Mouse (Mus musculus) liver, embryonic 13.5 days (tissue): Measurements from ENCODE around the gene Tmc4. TPM values are rescaled to one million over a fixed set of nuclear protein-coding genes. Genes with fewer than 3 reads are reported as not detected.

ENCODE experiments used
- ATAC-seq: fragments of 200-750 bp; cut with Nextera tagmentation; 2 replicates; pipeline ENCODE4 v1.8.0; 2017; ENCODE audit warnings: low read depth, mild to moderate bottlenecking, moderate number of reproducible peaks, moderate library complexity
- DNase-seq: peaks from one replicate; pipeline ENCODE4 v3.0.0; 2022
- H3K27ac ChIP-seq: fragments of 300-500 bp; sonication (generic); 2 replicates; pipeline ENCODE4 v1.5.1; 2015; ENCODE audit warnings: moderate library complexity, mild to moderate bottlenecking, inconsistent platforms
- H3K27me3 ChIP-seq: fragments of 300-500 bp; sonication (generic); 2 replicates; pipeline ENCODE4 v1.6.1; 2015; ENCODE audit warnings: mild to moderate bottlenecking, inconsistent platforms
- H3K36me3 ChIP-seq: fragments of 300-500 bp; sonication (generic); 2 replicates; pipeline ENCODE4 v1.6.1; 2015; ENCODE audit warnings: mild to moderate bottlenecking, inconsistent platforms
- H3K4me1 ChIP-seq: fragments of 300-500 bp; sonication (generic); replicated peaks from 2 replicates; pipeline ENCODE4 v1.6.1; 2015; ENCODE audit warnings: inconsistent platforms
- H3K4me2 ChIP-seq: fragments of 300-500 bp; sonication (generic); 2 replicates; pipeline ENCODE4 v1.6.1; 2015; ENCODE audit warnings: inconsistent platforms, mild to moderate bottlenecking, moderate library complexity
- H3K4me3 ChIP-seq: fragments of 300-500 bp; sonication (generic); replicated peaks from 2 replicates; pipeline ENCODE4 v1.5.1; 2015; ENCODE audit warnings: mild to moderate bottlenecking, inconsistent platforms
- H3K9ac ChIP-seq: fragments of 300-500 bp; sonication (generic); 2 replicates; pipeline ENCODE4 v1.6.1; 2015; ENCODE audit warnings: mild to moderate bottlenecking, inconsistent platforms
- H3K9me3 ChIP-seq: fragments of 300-500 bp; sonication (generic); replicated peaks from 2 replicates; pipeline ENCODE4 v1.6.1; 2016; ENCODE audit warnings: inconsistent platforms
- WGBS: fragments of 180-500 bp; shearing (Covaris S2); methylation state at CpG from one replicate; pipeline ENCODE4 v1.1.7; 2015; ENCODE audit not compliant: insufficient replicate concordance; 5-methylcytosine and 5-hydroxymethylcytosine counted together
- polyA plus RNA-seq: library from polyadenylated mRNA; unstranded; fragments of >200 nt; fragmentation: Nextera tagmentation; extraction: Ambion mirVana; gene quantifications from 2 replicates; pipeline ENCODE4 v1.2.1, GENCODE M21; 2015

Tmc4 gene
- polyA plus RNA-seq, 1 experiment from 2014 or later, result 7.8 TPM

DNA sequence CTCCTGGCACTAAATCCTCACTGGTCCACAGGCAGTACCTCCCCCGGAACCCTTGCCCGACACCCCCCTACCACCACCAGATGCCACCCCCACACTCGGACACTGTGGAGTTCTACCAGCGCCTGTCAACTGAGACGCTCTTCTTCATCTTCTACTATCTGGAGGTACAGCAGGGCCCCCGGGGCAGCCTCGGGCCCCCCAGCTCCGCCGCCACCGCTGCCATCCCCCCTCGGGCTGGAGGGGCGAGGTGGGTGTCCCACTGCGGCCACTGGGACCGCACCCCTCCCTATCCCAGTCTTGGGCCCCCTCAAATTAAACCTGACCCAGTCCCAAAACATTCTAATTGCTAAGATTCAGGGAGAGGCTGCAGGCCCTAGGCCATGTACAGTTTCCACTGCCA lies 18.8 kb downstream of the Tmc4 start:
- Histone ChIP-seq H3K4me3 (no peak overlapping the region), H3K4me1 (peaks cover 11% of the 10 kb centered on the region), H3K9ac (no peak overlapping the region), H3K27me3 (no peaks in the 10 kb centered on the region), H3K9me3 (no peaks in the 10 kb centered on the region), H3K36me3 (peaks cover 99% of the 10 kb centered on the region), H3K27ac (no peak overlapping the region), H3K4me2 (no peak overlapping the region)
- DNase-seq, result no peak
- 90% methylated on average over 14 of the region's 14 CpGs for WGBS
- no peak for ATAC-seq

DNA sequence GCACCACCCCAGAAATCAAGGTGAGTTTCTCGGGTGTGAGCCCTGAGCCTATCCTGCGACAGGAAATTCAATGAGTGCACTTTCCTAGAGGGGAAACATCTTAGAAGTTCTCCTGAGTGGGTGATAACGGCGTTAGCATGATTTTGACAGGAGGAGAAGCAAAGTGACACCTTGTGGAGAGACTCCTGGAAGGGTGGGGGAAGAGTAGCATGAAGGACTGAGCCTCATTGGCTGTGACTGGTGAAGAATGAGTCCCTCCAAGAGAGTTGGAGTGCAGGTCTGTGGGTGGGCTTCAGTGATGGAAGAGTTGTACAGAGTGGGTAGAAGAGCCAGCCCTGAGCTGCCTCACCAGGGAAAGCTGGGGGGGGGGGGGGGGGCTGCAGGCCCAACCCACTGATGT lies 20.4 kb downstream of the Tmc4 start:
- H3K9ac ChIP-seq, result no peak overlapping the region
- no peak overlapping the region for H3K4me2 ChIP-seq
- no peaks in the 10 kb centered on the region for H3K4me1 ChIP-seq
- H3K27me3 ChIP-seq, result no peaks in the 10 kb centered on the region
- no peaks in the 10 kb centered on the region for H3K9me3 ChIP-seq
- 84% methylated on average over 4 of the region's 4 CpGs for WGBS
- peaks cover 100% of the 10 kb centered on the region for H3K36me3 ChIP-seq
- no peak for ATAC-seq
- no peak overlapping the region for H3K27ac ChIP-seq
- no peak overlapping the region for H3K4me3 ChIP-seq
- DNase-seq, result no peak

DNA sequence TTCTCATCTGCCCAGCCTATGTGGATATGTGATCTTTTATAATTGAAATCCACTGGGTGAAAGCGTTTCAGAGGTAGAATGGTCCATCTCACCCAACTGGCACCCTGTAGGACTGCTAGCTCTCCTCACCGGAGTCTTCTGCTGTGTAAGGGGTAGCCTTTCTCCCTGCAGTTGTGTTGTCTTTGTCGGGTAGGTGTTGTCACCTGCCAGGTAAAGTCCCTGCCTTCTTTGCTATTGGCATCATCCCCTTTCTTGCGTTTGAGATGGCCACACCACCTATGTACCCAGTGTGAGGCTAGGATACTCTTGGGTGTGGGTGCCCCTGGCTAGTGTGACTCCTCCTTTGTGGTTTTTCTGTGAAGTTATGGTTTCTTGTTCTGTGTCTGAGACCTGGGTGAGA lies 30.7 kb downstream of the Tmc4 start:
- H3K4me2 ChIP-seq, result peak overlapping the region; percentile 88
- WGBS, result 57% methylated on average over 4 of the region's 4 CpGs
- H3K4me3 ChIP-seq, result peak overlapping the region; percentile 99
- no peaks in the 10 kb centered on the region for H3K9me3 ChIP-seq
- H3K4me1 ChIP-seq, result peaks cover 54% of the 10 kb centered on the region
- ATAC-seq (no peak), DNase-seq (no peak)
- peak overlapping the region; percentile 99 for H3K9ac ChIP-seq
- H3K27me3 ChIP-seq, result no peaks in the 10 kb centered on the region
- peaks cover 51% of the 10 kb centered on the region for H3K36me3 ChIP-seq
- peak overlapping the region; percentile 96 for H3K27ac ChIP-seq

- H3K27me3 ChIP-seq, result no peaks in the 10 kb centered on the region
- H3K9ac ChIP-seq, result peak overlapping the region; percentile 99
- peaks cover 51% of the 10 kb centered on the region for H3K36me3 ChIP-seq
- 13% methylated on average over 9 of the region's 9 CpGs for WGBS
- H3K27ac ChIP-seq, result peak overlapping the region; percentile 96
- DNase-seq (no peak), ATAC-seq (no peak)
- H3K9me3 ChIP-seq, result no peaks in the 10 kb centered on the region
- peak overlapping the region; percentile 88 for H3K4me2 ChIP-seq
- H3K4me1 ChIP-seq, result peaks cover 54% of the 10 kb centered on the region
- H3K4me3 ChIP-seq, result peak overlapping the region; percentile 99
Observed at GRCm38 (mm10) chr7:3646188-3646587, 31.2 kb downstream of the Tmc4 start.

- Histone ChIP-seq H3K9me3 (no peaks in the 10 kb centered on the region), H3K27ac (peak overlapping the region; percentile 96), H3K4me3 (peak overlapping the region; percentile 99), H3K27me3 (no peaks in the 10 kb centered on the region), H3K4me2 (peak overlapping the region; percentile 88), H3K4me1 (peaks cover 54% of the 10 kb centered on the region), H3K36me3 (peaks cover 51% of the 10 kb centered on the region), H3K9ac (peak overlapping the region; percentile 99)
- ATAC-seq (no peak), DNase-seq (no peak)
- under 1% methylated on average over 50 of the region's 58 CpGs for WGBS
Observed at GRCm38 (mm10) chr7:3645488-3646025, 31.8 kb downstream of the Tmc4 start.

- peak; percentile 99 for DNase-seq
- no peaks in the 10 kb centered on the region for H3K27me3 ChIP-seq
- peaks cover 51% of the 10 kb centered on the region for H3K36me3 ChIP-seq
- H3K9ac ChIP-seq, result peak within 1 kb of the TSS; percentile 99
- no peaks in the 10 kb centered on the region for H3K9me3 ChIP-seq
- peak within 1 kb of the TSS; percentile 96 for H3K27ac ChIP-seq
- WGBS, result under 1% methylated on average over 54 of the region's 58 CpGs
- ATAC-seq, result peak; percentile 96
- peak within 1 kb of the TSS; percentile 99 for H3K4me3 ChIP-seq
- peak within 1 kb of the TSS; percentile 88 for H3K4me2 ChIP-seq
- peaks cover 54% of the 10 kb centered on the region for H3K4me1 ChIP-seq
Observed at GRCm38 (mm10) chr7:3644672-3645487, 32.5 kb downstream of the Tmc4 start, which contains the start of gene Cnot3. Cnot3 (plus strand) TSS chr7:3645268.

DNA sequence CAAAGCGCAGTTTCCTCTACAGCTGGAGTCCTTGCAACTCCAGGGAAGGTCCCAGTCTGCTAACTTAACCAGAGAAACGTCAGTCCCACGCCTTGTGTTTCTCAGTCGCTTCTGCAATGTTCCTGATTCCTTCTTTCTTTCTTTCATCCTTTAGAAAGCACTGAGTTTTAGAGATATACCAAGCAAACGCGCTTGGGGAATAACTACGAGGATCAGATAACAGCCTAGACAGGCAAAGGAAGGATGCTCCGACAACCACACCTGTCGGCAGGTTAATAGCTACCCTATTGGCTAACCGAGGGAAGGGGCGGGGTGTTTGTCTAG lies 33.0 kb downstream of the Tmc4 start:
- Histone ChIP-seq H3K4me2 (peak overlapping the region; percentile 71), H3K9ac (0 out of 2 replicates have a peak overlapping the region, but pooled peaks have one; percentile 14), H3K9me3 (no peaks in the 10 kb centered on the region), H3K27ac (peak overlapping the region; percentile 86), H3K36me3 (peaks cover 52% of the 10 kb centered on the region), H3K27me3 (no peaks in the 10 kb centered on the region), H3K4me3 (peak overlapping the region; percentile 99), H3K4me1 (peaks cover 50% of the 10 kb centered on the region)
- under 1% methylated on average over 11 of the region's 11 CpGs for WGBS
- ATAC-seq (no peak), DNase-seq (no peak)

GRCm38 (mm10) chr7:3643843-3644242 lies 33.5 kb downstream of the Tmc4 start:
- H3K4me1 ChIP-seq, result peaks cover 46% of the 10 kb centered on the region
- no peaks in the 10 kb centered on the region for H3K9me3 ChIP-seq
- peak overlapping the region; percentile 71 for H3K4me2 ChIP-seq
- H3K27ac ChIP-seq, result peak overlapping the region; percentile 86
- no peak for DNase-seq
- WGBS, result 19% methylated on average over 9 of the region's 9 CpGs
- H3K36me3 ChIP-seq, result peaks cover 54% of the 10 kb centered on the region
- H3K4me3 ChIP-seq, result peak overlapping the region; percentile 99
- no peak for ATAC-seq
- H3K27me3 ChIP-seq, result no peaks in the 10 kb centered on the region
- peak overlapping the region; percentile 14; the same call in 1 of the 2 replicates for H3K9ac ChIP-seq

DNA sequence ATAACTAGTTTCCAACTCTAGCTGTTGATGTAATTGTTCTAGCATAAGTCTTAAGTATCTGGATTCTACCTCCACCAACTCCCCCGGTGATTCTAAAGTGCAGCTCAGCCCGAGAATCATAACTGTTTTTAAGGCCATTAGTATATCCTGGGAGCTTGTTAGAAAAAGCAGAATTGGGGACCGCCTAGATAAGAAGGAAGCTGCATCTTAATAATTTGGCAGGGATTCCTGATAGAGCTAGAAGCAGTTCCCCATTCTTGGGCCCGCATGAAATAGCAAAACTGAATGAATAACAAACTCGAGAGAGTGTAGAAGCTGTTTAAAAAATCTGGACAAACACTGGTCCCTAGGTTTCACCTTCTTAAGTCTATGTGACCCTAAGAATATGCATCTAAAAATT lies 33.9 kb downstream of the Tmc4 start:
- Histone ChIP-seq H3K36me3 (peaks cover 55% of the 10 kb centered on the region), H3K27ac (no peak overlapping the region), H3K27me3 (no peaks in the 10 kb centered on the region), H3K4me1 (peaks cover 41% of the 10 kb centered on the region), H3K9ac (peak overlapping the region; percentile 14; the same call in 1 of the 2 replicates), H3K4me2 (peak overlapping the region; percentile 71), H3K4me3 (peak overlapping the region; percentile 99; the same call in 1 of the 2 replicates), H3K9me3 (no peaks in the 10 kb centered on the region)
- no peak for ATAC-seq
- 38% methylated on average over 5 of the region's 5 CpGs for WGBS
- DNase-seq, result no peak

DNA sequence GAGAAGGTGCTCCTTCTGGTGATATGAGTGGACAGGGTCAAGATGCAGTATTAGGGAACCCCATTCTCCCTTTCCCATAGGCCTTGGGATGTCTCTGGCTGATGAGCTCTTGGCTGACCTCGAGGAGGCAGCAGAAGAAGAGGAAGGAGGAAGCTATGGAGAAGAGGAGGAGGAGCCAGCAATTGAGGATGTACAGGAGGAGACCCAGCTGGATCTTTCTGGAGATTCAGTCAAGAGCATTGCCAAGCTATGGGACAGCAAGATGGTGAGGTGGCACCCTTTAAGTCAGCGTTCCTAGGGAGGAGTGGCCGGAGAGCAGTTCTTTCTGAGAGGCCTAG lies 46.9 kb downstream of the Tmc4 start:
- peak overlapping the region; percentile 81 for H3K9ac ChIP-seq
- peak overlapping the region; percentile 78 for H3K4me3 ChIP-seq
- WGBS, result 40% methylated on average over 3 of the region's 3 CpGs
- no peaks in the 10 kb centered on the region for H3K27me3 ChIP-seq
- peaks cover 28% of the 10 kb centered on the region for H3K4me1 ChIP-seq
- DNase-seq (no peak), ATAC-seq (no peak)
- peak overlapping the region; percentile 79 for H3K27ac ChIP-seq
- peaks cover 59% of the 10 kb centered on the region for H3K36me3 ChIP-seq
- H3K4me2 ChIP-seq, result peak overlapping the region; percentile 97
- no peaks in the 10 kb centered on the region for H3K9me3 ChIP-seq

- DNase-seq, result peak; percentile 89
- H3K27me3 ChIP-seq, result no peaks in the 10 kb centered on the region
- H3K9ac ChIP-seq, result peak within 1 kb of the TSS; percentile 87
- peaks cover 59% of the 10 kb centered on the region for H3K36me3 ChIP-seq
- peak; percentile 88 for ATAC-seq
- no peaks in the 10 kb centered on the region for H3K9me3 ChIP-seq
- peak within 1 kb of the TSS; percentile 78 for H3K4me3 ChIP-seq
- peak within 1 kb of the TSS; percentile 79 for H3K27ac ChIP-seq
- H3K4me1 ChIP-seq, result peaks cover 28% of the 10 kb centered on the region
- WGBS, result 1% methylated on average over 47 of the region's 47 CpGs
- peak within 1 kb of the TSS; percentile 97 for H3K4me2 ChIP-seq
Observed at GRCm38 (mm10) chr7:3629543-3630477, 47.5 kb downstream of the Tmc4 start, which contains the start of the genes Tfpt and Prpf31. Tfpt (minus strand) TSS chr7:3629929. Prpf31 (plus strand) TSS chr7:3629985.
